Mouse (Mus musculus) neural tube, embryonic 14.5 days (tissue): ENCODE results near the gene Fkbp6. TPM values are rescaled to one million over a fixed set of nuclear protein-coding genes. Genes with fewer than 3 reads are reported as not detected.

Experiments
- ATAC-seq: fragments of 200-750 bp; cut with Nextera tagmentation; 2 replicates; pipeline ENCODE4 v1.8.0; 2017; ENCODE audit warnings: low read depth, mild to moderate bottlenecking, moderate TSS enrichment, moderate library complexity
- H3K27ac ChIP-seq: fragments of 300-500 bp; sonication (generic); 2 replicates; pipeline ENCODE4 v1.5.1; 2014; ENCODE audit warnings: low read depth, mild to moderate bottlenecking, control low read depth, low read length, moderate library complexity, mixed read lengths
- H3K27me3 ChIP-seq: fragments of 300-500 bp; sonication (generic); 2 replicates; pipeline ENCODE4 v1.6.1; 2014; ENCODE audit warnings: low read length; ENCODE audit not compliant: control insufficient read depth, insufficient read depth
- H3K36me3 ChIP-seq: fragments of 300-500 bp; sonication (generic); 2 replicates; pipeline ENCODE4 v1.6.1; 2014; ENCODE audit warnings: low read length, mixed read lengths; ENCODE audit not compliant: control insufficient read depth, insufficient read depth
- H3K4me1 ChIP-seq: fragments of 300-500 bp; sonication (generic); 2 replicates; pipeline ENCODE4 v1.6.1; 2014; ENCODE audit warnings: low read length; ENCODE audit not compliant: control insufficient read depth, insufficient read depth
- H3K4me2 ChIP-seq: fragments of 300-500 bp; sonication (generic); 2 replicates; pipeline ENCODE4 v1.6.1; 2014; ENCODE audit warnings: mild to moderate bottlenecking, low read depth, low read length, control low read depth
- H3K4me3 ChIP-seq: fragments of 300-500 bp; sonication (generic); 2 replicates; pipeline ENCODE4 v1.5.1; 2014; ENCODE audit warnings: low read depth, low read length, control low read depth, mixed read lengths
- H3K9ac ChIP-seq: fragments of 300-500 bp; sonication (generic); replicated peaks from 2 replicates; pipeline ENCODE4 v1.6.1; 2014; ENCODE audit warnings: low read depth, mild to moderate bottlenecking, control low read depth, low read length, mixed read lengths
- H3K9me3 ChIP-seq: fragments of 300-500 bp; sonication (generic); 2 replicates; pipeline ENCODE4 v1.6.1; 2016; ENCODE audit warnings: low read length; ENCODE audit not compliant: control insufficient read depth
- WGBS: fragments of 180-500 bp; shearing (Covaris S2); extraction: QIAGEN DNeasy Blood & Tissue Kit; methylation state at CpG from one replicate; pipeline ENCODE4 v1.1.7; 2014; 5-methylcytosine and 5-hydroxymethylcytosine counted together
- polyA plus RNA-seq: library from polyadenylated mRNA; unstranded; fragments of >200 nt; fragmentation: Nextera tagmentation; extraction: Ambion mirVana; gene quantifications from 2 replicates; pipeline ENCODE4 v1.2.1, GENCODE M21; 2014

Gene Fkbp6
- polyA plus RNA-seq, 1 experiment from 2014 or later, result not detected

DNA sequence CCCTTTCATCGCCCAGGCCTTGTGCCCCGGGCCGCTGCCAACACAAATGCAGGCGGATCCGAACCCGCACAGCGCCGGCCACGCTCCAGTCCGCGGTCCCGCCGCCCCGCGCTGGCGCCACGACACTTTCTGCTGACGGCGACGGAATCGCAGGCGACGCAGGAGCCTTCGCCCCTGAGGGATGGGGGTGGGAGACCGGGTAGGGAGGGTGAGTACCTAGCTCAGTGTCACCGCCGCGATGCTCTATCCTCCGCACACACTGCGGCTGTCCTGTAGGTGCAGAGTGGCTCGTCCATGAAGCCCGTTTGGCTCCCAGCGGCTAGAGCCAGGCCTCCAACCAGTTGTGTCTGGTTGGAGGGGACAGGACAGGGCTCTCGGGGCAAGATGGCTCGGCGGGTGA, 73.2 kb downstream of the Fkbp6 start:
- ATAC-seq, result no peak
- H3K4me3 ChIP-seq, result no peak overlapping the region
- H3K4me1 ChIP-seq, result peaks cover 8% of the 10 kb centered on the region
- H3K27me3 ChIP-seq, result no peaks in the 10 kb centered on the region; the same call in 1 of the 2 replicates
- H3K9me3 ChIP-seq, result no peaks in the 10 kb centered on the region
- H3K4me2 ChIP-seq, result peak overlapping the region; percentile 27; the same call in 1 of the 2 replicates
- WGBS, result 5% methylated on average over 34 of the region's 36 CpGs
- no peaks in the 10 kb centered on the region for H3K36me3 ChIP-seq
- 0 out of 2 replicates have a peak overlapping the region, but pooled peaks have one; percentile 25 for H3K9ac ChIP-seq
- no peak overlapping the region for H3K27ac ChIP-seq

DNA sequence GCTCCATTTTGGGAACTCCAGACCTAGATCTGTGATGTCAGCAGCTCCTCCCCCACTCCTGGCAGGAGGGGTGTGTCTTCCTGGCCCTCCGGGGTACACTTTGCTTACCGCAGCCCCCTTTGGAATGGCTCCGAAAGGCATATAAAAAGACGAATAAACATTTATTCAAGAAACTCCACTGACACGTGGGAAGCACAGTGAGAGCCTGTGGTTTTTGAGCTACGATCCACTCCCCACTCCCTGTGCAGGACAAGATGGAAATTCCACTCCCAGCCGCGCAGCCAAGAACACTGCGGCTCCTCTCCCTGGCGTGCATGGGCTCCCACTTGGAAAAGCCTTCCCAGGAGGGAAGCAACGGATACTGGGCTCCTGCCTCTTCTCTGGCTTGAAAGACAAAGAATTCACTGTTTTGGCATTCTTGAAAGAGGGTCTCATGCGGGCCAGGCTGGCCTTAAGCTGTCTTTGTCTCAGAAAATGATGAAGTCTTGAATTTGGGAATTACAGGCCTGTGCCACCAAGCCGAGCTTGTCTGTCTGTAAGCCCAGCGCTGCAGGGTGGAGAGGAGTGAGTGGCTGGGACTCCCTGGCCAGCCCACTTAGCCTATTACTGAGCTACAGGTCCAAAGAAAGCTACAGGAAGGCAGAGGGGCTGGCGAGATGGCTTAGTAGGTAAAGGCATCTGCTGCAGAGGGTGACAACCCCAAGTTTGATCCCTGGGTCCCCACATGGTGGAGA, 75.0 kb downstream of the Fkbp6 start:
- 11% methylated on average over 15 of the region's 15 CpGs for WGBS
- H3K4me1 ChIP-seq, result peaks cover 8% of the 10 kb centered on the region
- no peak overlapping the region for H3K9ac ChIP-seq

GRCm38 (mm10) chr5:135271563-135272165, 78.2 kb downstream of the Fkbp6 start:
- WGBS, result 45% methylated on average over 12 of the region's 12 CpGs
- no peaks in the 10 kb centered on the region; the same call in 1 of the 2 replicates for H3K27me3 ChIP-seq
- peak overlapping the region; percentile 57 for H3K27ac ChIP-seq
- peak; percentile 58; the same call in 1 of the 2 replicates for ATAC-seq
- no peak overlapping the region for H3K4me3 ChIP-seq
- H3K36me3 ChIP-seq, result no peaks in the 10 kb centered on the region
- peaks cover 8% of the 10 kb centered on the region for H3K4me1 ChIP-seq
- H3K9me3 ChIP-seq, result no peaks in the 10 kb centered on the region
- no peak overlapping the region for H3K9ac ChIP-seq
- no peak overlapping the region for H3K4me2 ChIP-seq

More for the DNA sequence above, 75.0 kb downstream of the Fkbp6 start:
- Histone ChIP-seq H3K9me3 (no peaks in the 10 kb centered on the region), H3K27me3 (no peaks in the 10 kb centered on the region; the same call in 1 of the 2 replicates), H3K4me2 (no peak overlapping the region; the same call in 1 of the 2 replicates), H3K36me3 (no peaks in the 10 kb centered on the region), H3K4me3 (no peak overlapping the region), H3K27ac (0 out of 2 replicates have a peak overlapping the region, but pooled peaks have one; percentile 24)
- no peak for ATAC-seq

- H3K27me3 ChIP-seq, result no peaks in the 10 kb centered on the region
- H3K36me3 ChIP-seq, result no peaks in the 10 kb centered on the region
- no peak overlapping the region for H3K27ac ChIP-seq
- no peak overlapping the region for H3K4me3 ChIP-seq
- no peak for ATAC-seq
- WGBS, result 85% methylated on average over 4 of the region's 4 CpGs
- no peak overlapping the region for H3K9ac ChIP-seq
- peaks cover 8% of the 10 kb centered on the region for H3K4me1 ChIP-seq
- H3K4me2 ChIP-seq, result no peak overlapping the region
- no peaks in the 10 kb centered on the region for H3K9me3 ChIP-seq
These were observed 79.5 kb downstream of the Fkbp6 start for GRCm38 (mm10) chr5:135270361-135270760.

DNA sequence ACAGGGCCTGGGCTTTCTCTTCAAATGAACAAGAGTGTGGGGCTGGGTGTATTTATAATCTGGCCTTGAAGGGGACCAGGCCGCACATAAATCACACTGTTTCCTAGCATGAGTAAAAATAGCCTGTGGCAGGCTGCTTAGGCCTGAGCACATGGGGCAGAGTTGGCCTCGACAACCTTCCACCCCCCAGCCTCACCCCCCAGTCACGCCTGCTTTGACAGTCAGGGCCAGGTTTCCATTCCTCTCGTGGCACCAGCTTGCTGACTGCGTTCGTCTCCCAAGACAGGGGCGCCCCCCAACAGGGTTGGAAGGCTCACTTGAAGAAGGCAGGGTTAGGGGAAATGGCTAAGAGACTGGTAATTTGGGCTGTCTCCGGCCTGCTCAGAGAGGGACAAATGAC, 80.4 kb downstream of the Fkbp6 start:
- no peak overlapping the region for H3K4me3 ChIP-seq
- no peak overlapping the region for H3K9ac ChIP-seq
- no peak for ATAC-seq
- no peaks in the 10 kb centered on the region for H3K9me3 ChIP-seq
- 77% methylated on average over 8 of the region's 8 CpGs for WGBS
- no peak overlapping the region for H3K4me2 ChIP-seq
- peaks cover 3% of the 10 kb centered on the region for H3K4me1 ChIP-seq
- no peak overlapping the region for H3K27ac ChIP-seq
- H3K27me3 ChIP-seq, result no peaks in the 10 kb centered on the region
- no peaks in the 10 kb centered on the region for H3K36me3 ChIP-seq

- H3K27me3 ChIP-seq, result no peaks in the 10 kb centered on the region
- no peak overlapping the region for H3K4me2 ChIP-seq
- 0 out of 2 replicates have a peak, but pooled peaks have one; percentile 49 for ATAC-seq
- WGBS, result 50% methylated on average over 9 of the region's 9 CpGs
- no peak overlapping the region for H3K4me3 ChIP-seq
- no peaks in the 10 kb centered on the region for H3K36me3 ChIP-seq
- no peak overlapping the region for H3K9ac ChIP-seq
- H3K4me1 ChIP-seq, result no peaks in the 10 kb centered on the region
- H3K9me3 ChIP-seq, result no peaks in the 10 kb centered on the region
- peak overlapping the region; percentile 64 for H3K27ac ChIP-seq
These were observed 85.3 kb downstream of the Fkbp6 start for GRCm38 (mm10) chr5:135264548-135264947.

GRCm38 (mm10) chr5:135263866-135264503, 85.9 kb downstream of the Fkbp6 start:
- Histone ChIP-seq H3K4me1 (no peaks in the 10 kb centered on the region), H3K4me3 (no peak overlapping the region), H3K27ac (peak overlapping the region; percentile 64), H3K36me3 (no peaks in the 10 kb centered on the region), H3K27me3 (no peaks in the 10 kb centered on the region), H3K4me2 (no peak overlapping the region; the same call in 1 of the 2 replicates), H3K9ac (no peak overlapping the region), H3K9me3 (no peaks in the 10 kb centered on the region)
- peak; percentile 86; the same call in 1 of the 2 replicates for ATAC-seq
- WGBS, result 20% methylated on average over 17 of the region's 17 CpGs

- Histone ChIP-seq H3K4me2 (peak overlapping the region; percentile 36; the same call in 1 of the 2 replicates), H3K4me1 (no peaks in the 10 kb centered on the region), H3K27me3 (no peaks in the 10 kb centered on the region), H3K36me3 (no peaks in the 10 kb centered on the region), H3K9me3 (no peaks in the 10 kb centered on the region), H3K4me3 (peak overlapping the region; percentile 12; the same call in 1 of the 2 replicates), H3K27ac (peak overlapping the region; percentile 70), H3K9ac (peak overlapping the region; percentile 35; the same call in 1 of the 2 replicates)
- ATAC-seq, result no peak; the same call in 1 of the 2 replicates
- 18% methylated on average over 30 of the region's 30 CpGs for WGBS
These were observed 91.3 kb downstream of the Fkbp6 start for GRCm38 (mm10) chr5:135258280-135259150.
